14 mouse cellular contexts compared by ENCODE assay signal in the genomic region with DNA sequence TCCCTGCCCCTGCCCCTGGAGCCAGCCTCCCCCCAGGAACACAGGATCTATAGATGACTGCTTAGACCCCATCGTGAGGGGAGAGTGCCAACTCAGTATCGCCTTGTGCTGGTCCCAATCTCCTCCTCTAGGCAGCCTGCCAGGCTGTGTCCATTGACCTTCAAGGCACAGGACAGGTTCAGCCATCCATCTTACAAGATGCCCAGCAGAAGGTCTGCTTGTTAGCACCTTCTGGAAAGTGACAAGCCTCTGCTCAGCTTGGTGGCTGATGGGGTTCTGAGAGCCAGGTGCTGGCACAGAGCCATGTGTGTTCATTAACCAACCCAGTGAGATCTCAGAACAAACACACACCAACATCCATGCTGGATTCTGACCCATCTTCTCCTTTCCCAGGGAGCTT.
DNase-seq lines count a peak whose midpoint lies in the region; ATAC-seq and TF ChIP-seq lines count a peak whose summit lies in the region.
"Had no signal": no experiment of that assay in that cellular context is flagged by ENCODE, and none has a peak within 500 bp of the region (broad histone marks: within the 10 kb centered on the region; RNA-seq: fewer than 3 reads in every experiment).

No protein-coding gene starts in this region.

- no peak overlapping the region for H3K4me2 ChIP-seq in heart, postnatal 0 days (ENCODE audit: low read depth, low read length)
- H3K4me2 ChIP-seq in heart, embryonic 12.5 days: no peak overlapping the region
- no peak overlapping the region for H3K4me2 ChIP-seq in kidney, embryonic 16.5 days (replicated peaks; ENCODE audit: low read depth, low read length)

- no peak for TF ChIP-seq CTCF in heart, postnatal 0 days (IDR thresholded peaks at IDR 0.05; ENCODE audit: low read depth)
- no peak for TF ChIP-seq CTCF in brain, embryonic 14.5 days (IDR thresholded peaks at IDR 0.05; ENCODE audit: borderline replicate concordance, extremely low read depth, insufficient read depth, insufficient read length)

- peak overlapping the region; percentile 11; the same call in 1 of the 2 replicates for H3K27ac ChIP-seq in heart, postnatal 0 days (ENCODE audit: low read depth)
- no peak overlapping the region for H3K27ac ChIP-seq in heart, embryonic 12.5 days (ENCODE audit: poor library complexity, severe bottlenecking)
- H3K27ac ChIP-seq in kidney, embryonic 16.5 days (ENCODE audit: low read length): no peak overlapping the region
- H3K27ac ChIP-seq: heart, adult 2 months had no signal

- DNase-seq in heart, postnatal 0 days (ENCODE audit: low spot score): no peak
- DNase-seq in kidney, postnatal 10 days: peak; percentile 18
- DNase-seq in brain, embryonic 14.5 days (ENCODE audit: low read depth): peak; percentile 52
- DNase-seq in cerebellum, postnatal 25 days: peak; percentile 58 to 72
- DNase-seq: gastrocnemius, postnatal 14 days; liver; liver, postnatal 0 days; lung, postnatal 14 days; right cerebral cortex, adult 18-20 months; thymus, adult 18-20 months had no signal

- H3K4me1 ChIP-seq in heart, postnatal 0 days (ENCODE audit: control insufficient read depth, insufficient read depth): peaks cover 10% of the 10 kb centered on the region
- 0 out of 2 replicates have a peak, but pooled peaks cover 8% of the 10 kb centered on the region for H3K4me1 ChIP-seq in heart, embryonic 12.5 days (replicated peaks)
- no peaks in the 10 kb centered on the region for H3K4me1 ChIP-seq in kidney, embryonic 16.5 days (ENCODE audit: insufficient read depth, low read length)

- H3K4me3 ChIP-seq in heart, postnatal 0 days (ENCODE audit: low read depth, low read length): no peak overlapping the region
- no peak overlapping the region for H3K4me3 ChIP-seq in heart, embryonic 12.5 days
- no peak overlapping the region for H3K4me3 ChIP-seq in kidney, embryonic 16.5 days (ENCODE audit: low read length)
- H3K4me3 ChIP-seq: heart, adult 2 months had no signal

- 17% methylated on average over 2 of the region's 2 CpGs for WGBS in heart, postnatal 0 days
- WGBS in heart, embryonic 12.5 days: 80% methylated on average over 2 of the region's 2 CpGs
- 80% methylated on average over 2 of the region's 2 CpGs for whole genome bisulfite sequencing in kidney, embryonic 16.5 days

- H3K36me3 ChIP-seq in heart, postnatal 0 days (replicated peaks; ENCODE audit: control insufficient read depth, insufficient read depth, low read length): no peaks in the 10 kb centered on the region
- H3K36me3 ChIP-seq in heart, embryonic 12.5 days: no peaks in the 10 kb centered on the region
- H3K36me3 ChIP-seq in kidney, embryonic 16.5 days (ENCODE audit: insufficient read depth, low read length): no peaks in the 10 kb centered on the region

- H3K9me3 ChIP-seq in heart, postnatal 0 days (replicated peaks; ENCODE audit: control insufficient read depth, low read length): no peaks in the 10 kb centered on the region
- H3K9me3 ChIP-seq in heart, embryonic 12.5 days (replicated peaks): no peaks in the 10 kb centered on the region
- no peaks in the 10 kb centered on the region for H3K9me3 ChIP-seq in kidney, embryonic 16.5 days (ENCODE audit: low read length)

- H3K9ac ChIP-seq in heart, postnatal 0 days (replicated peaks; ENCODE audit: low read depth, low read length): no peak overlapping the region
- no peak overlapping the region for H3K9ac ChIP-seq in heart, embryonic 12.5 days
- no peak overlapping the region for H3K9ac ChIP-seq in kidney, embryonic 16.5 days (replicated peaks; ENCODE audit: low read length)
- H3K9ac ChIP-seq: liver, postnatal 0 days had no signal

- no peak for TF ChIP-seq POLR2A in brain, embryonic 14.5 days (IDR thresholded peaks at IDR 0.05; ENCODE audit: borderline replicate concordance, extremely low read depth, insufficient read depth, insufficient read length, poor library complexity, severe bottlenecking)

- no peak for ATAC-seq in heart, postnatal 0 days (ENCODE audit: insufficient read depth, low read depth)
- ATAC-seq in heart, embryonic 12.5 days (ENCODE audit: insufficient number of reproducible peaks, low FRiP score): no peak
- ATAC-seq in kidney, embryonic 16.5 days (ENCODE audit: low FRiP score, low TSS enrichment): no peak
- ATAC-seq in frontal cortex, adult (ENCODE audit: low TSS enrichment): no peak
- ATAC-seq: liver, postnatal 0 days had no signal

- H3K27me3 ChIP-seq in heart, postnatal 0 days (ENCODE audit: control insufficient read depth, insufficient read depth, low read length): no peaks in the 10 kb centered on the region
- no peaks in the 10 kb centered on the region for H3K27me3 ChIP-seq in heart, embryonic 12.5 days (replicated peaks)
- H3K27me3 ChIP-seq in kidney, embryonic 16.5 days (ENCODE audit: insufficient read depth, low read length): no peaks in the 10 kb centered on the region

- no peak for TF ChIP-seq EP300 in heart, postnatal 0 days (IDR thresholded peaks at IDR 0.05; ENCODE audit: low read depth)
